Mouse (Mus musculus) liver, embryonic 14.5 days (tissue): ENCODE results near the gene Tmppe. TPM values are rescaled to one million over a fixed set of nuclear protein-coding genes. Genes with fewer than 3 reads are reported as not detected.

Experiments used
- ATAC-seq: fragments of 200-750 bp; cut with Nextera tagmentation; 2 replicates; pipeline ENCODE4 v1.8.0; 2017; ENCODE audit warnings: moderate number of reproducible peaks, mild to moderate bottlenecking, moderate library complexity; ENCODE audit not compliant: insufficient read depth
- DNase-seq, 3 experiments: peaks; one replicate each; pipeline ENCODE4 v3.0.0-alpha.2; 2012 to 2013; ENCODE audit warnings: low read depth in 3 of 3, low spot score in 3 of 3
- H3K27ac ChIP-seq: fragments of 300-500 bp; sonication (generic); 2 replicates; pipeline ENCODE4 v1.5.1; 2014; ENCODE audit warnings: moderate library complexity, mild to moderate bottlenecking, control low read depth, inconsistent platforms
- H3K27me3 ChIP-seq: fragments of 300-500 bp; sonication (generic); 2 replicates; pipeline ENCODE4 v1.6.1; 2014; ENCODE audit warnings: mild to moderate bottlenecking, low read length, moderate library complexity; ENCODE audit not compliant: control insufficient read depth, insufficient read depth
- H3K36me3 ChIP-seq: fragments of 300-500 bp; sonication (generic); replicated peaks from 2 replicates; pipeline ENCODE4 v1.6.1; 2014; ENCODE audit warnings: low read depth; ENCODE audit not compliant: control insufficient read depth, insufficient read depth
- H3K4me1 ChIP-seq, 2 experiments: fragments of 200-500 bp in 1 of 2; fragments of 300-500 bp in 1 of 2; sonication (generic) in 1 of 2; replicated peaks; 2 replicates each; pipeline ENCODE4 v1.6.1; 2012 to 2014; ENCODE audit warnings: antibody characterized with exemption in 1 of 2, inconsistent platforms in 1 of 2, low read length in 1 of 2; ENCODE audit not compliant: control insufficient read depth in 2 of 2, insufficient read depth in 2 of 2
- H3K4me2 ChIP-seq: fragments of 300-500 bp; sonication (generic); 2 replicates; pipeline ENCODE4 v1.6.1; 2014; ENCODE audit warnings: low read depth, mild to moderate bottlenecking, control low read depth, moderate library complexity
- H3K4me3 ChIP-seq, 2 experiments: fragments of 200-500 bp in 1 of 2; fragments of 300-500 bp in 1 of 2; sonication (generic) in 1 of 2; 2 replicates each; pipeline ENCODE4 v1.5.1; 2012 to 2014; ENCODE audit warnings: low read depth in 2 of 2, low read length in 2 of 2, mild to moderate bottlenecking in 2 of 2, control low read depth in 1 of 2, inconsistent platforms in 1 of 2, moderate library complexity in 1 of 2; ENCODE audit not compliant: insufficient read depth in 1 of 2
- H3K9ac ChIP-seq: fragments of 300-500 bp; sonication (generic); replicated peaks from 2 replicates; pipeline ENCODE4 v1.6.1; 2014; ENCODE audit warnings: mild to moderate bottlenecking, control low read depth, moderate library complexity
- H3K9me3 ChIP-seq: fragments of 300-500 bp; sonication (generic); 2 replicates; pipeline ENCODE4 v1.6.1; 2016; ENCODE audit warnings: low read length, mixed read lengths; ENCODE audit not compliant: control insufficient read depth
- CTCF ChIP-seq: IDR thresholded peaks from 2 replicates; pipeline ENCODE4 v1.5.1; 2016; ENCODE audit warnings: antibody characterized with exemption, low read depth, control low read depth
- EP300 ChIP-seq: IDR thresholded peaks from 2 replicates; pipeline ENCODE4 v1.6.1; 2016; ENCODE audit warnings: antibody characterized with exemption, low read depth
- WGBS: fragments of 180-500 bp; shearing (Covaris S2); extraction: QIAGEN DNeasy Blood & Tissue Kit; methylation state at CpG from one replicate; pipeline ENCODE4 v1.1.7; 2014; ENCODE audit not compliant: insufficient replicate concordance; 5-methylcytosine and 5-hydroxymethylcytosine counted together
- polyA plus RNA-seq, 2 experiments: library from polyadenylated mRNA; depleted of rRNA in 1 of 2; stranded (reverse) in 1 of 2; unstranded in 1 of 2; fragments of >200 nt; fragmentation: Nextera tagmentation in 1 of 2; extraction: Ambion mirVana in 1 of 2; gene quantifications; 2 replicates each; pipeline versions ENCODE4 v1.2.1 to v1.2.3; 2012 to 2014

The Tmppe gene
- polyA plus RNA-seq, 2 experiments = 0.36 to 1.2 TPM

GRCm38 (mm10) chr9:114394677-114395076 lies 6.2 kb upstream of the Tmppe start:
- TF ChIP-seq CTCF = no peak
- no peak for TF ChIP-seq EP300
- Histone ChIP-seq H3K36me3 (no peaks in the 10 kb centered on the region), H3K4me2 (no peak overlapping the region), H3K9me3 (no peaks in the 10 kb centered on the region), H3K9ac (no peak overlapping the region), H3K27me3 (no peaks in the 10 kb centered on the region), H3K4me3 (no peak overlapping the region), H3K4me1 (peaks cover 11 to 15% of the 10 kb centered on the region in 2 experiments; a peak in 3 of 4 replicates), H3K27ac (no peak overlapping the region)
- no peak for DNase-seq
- ATAC-seq = no peak
- 40% methylated on average over 8 of the region's 8 CpGs for WGBS

- WGBS = 59% methylated on average over 4 of the region's 4 CpGs
- Histone ChIP-seq H3K4me1 (peaks cover 11 to 15% of the 10 kb centered on the region in 2 experiments; a peak in 3 of 4 replicates), H3K27ac (no peak overlapping the region), H3K9ac (no peak overlapping the region), H3K4me2 (no peak overlapping the region), H3K4me3 (no peak overlapping the region), H3K36me3 (no peaks in the 10 kb centered on the region), H3K27me3 (no peaks in the 10 kb centered on the region), H3K9me3 (no peaks in the 10 kb centered on the region)
- ATAC-seq (0 out of 2 replicates have a peak, but pooled peaks have one; percentile 29), DNase-seq (no peak)
- no peak for TF ChIP-seq CTCF
- no peak for TF ChIP-seq EP300
These were observed 5.6 kb upstream of the Tmppe start for GRCm38 (mm10) chr9:114395258-114395657.

- ATAC-seq (peak; percentile 63), DNase-seq (peak in 1 of 3 experiments; percentile 42)
- H3K9ac ChIP-seq = no peak overlapping the region
- no peaks in the 10 kb centered on the region for H3K9me3 ChIP-seq
- no peaks in the 10 kb centered on the region for H3K27me3 ChIP-seq
- 38% methylated on average over 12 of the region's 12 CpGs for WGBS
- H3K36me3 ChIP-seq = no peaks in the 10 kb centered on the region
- H3K4me2 ChIP-seq = no peak overlapping the region
- TF ChIP-seq EP300 (0 out of 2 replicates have a peak, but pooled peaks have one; percentile 13), CTCF (no peak)
- H3K4me1 ChIP-seq = peaks cover 13 to 23% of the 10 kb centered on the region in 2 experiments
- H3K27ac ChIP-seq = no peak overlapping the region
- H3K4me3 ChIP-seq = no peak overlapping the region
These were observed 1.2 kb upstream of the Tmppe start for GRCm38 (mm10) chr9:114399680-114400079.

GRCm38 (mm10) chr9:114400588-114400948 lies 337 bp upstream of the Tmppe start:
- WGBS = 10% methylated on average over 5 of the region's 5 CpGs
- H3K9ac ChIP-seq = peak overlapping the region; percentile 81
- H3K4me1 ChIP-seq = peaks cover 5 to 14% of the 10 kb centered on the region in 2 experiments; a peak in 3 of 4 replicates
- H3K4me2 ChIP-seq = peak overlapping the region; percentile 80
- no peak for TF ChIP-seq EP300
- TF ChIP-seq CTCF = no peak
- H3K9me3 ChIP-seq = no peaks in the 10 kb centered on the region
- H3K4me3 ChIP-seq = peak overlapping the region; percentile 66 to 87
- DNase-seq (no peak), ATAC-seq (peak; percentile 29)
- H3K27me3 ChIP-seq = no peaks in the 10 kb centered on the region
- no peak overlapping the region for H3K27ac ChIP-seq
- H3K36me3 ChIP-seq = peaks cover 3% of the 10 kb centered on the region

GRCm38 (mm10) chr9:114401685-114402080 lies 778 bp downstream of the Tmppe start:
- Histone ChIP-seq H3K27ac (no peak overlapping the region), H3K9me3 (no peaks in the 10 kb centered on the region), H3K4me2 (peak overlapping the region; percentile 80), H3K9ac (peak overlapping the region; percentile 81), H3K36me3 (peaks cover 5% of the 10 kb centered on the region), H3K4me3 (peak overlapping the region; percentile 66 to 87), H3K4me1 (peaks cover 5 to 14% of the 10 kb centered on the region in 2 experiments; a peak in 3 of 4 replicates), H3K27me3 (no peaks in the 10 kb centered on the region)
- peak; percentile 50 for TF ChIP-seq CTCF
- TF ChIP-seq EP300 = no peak
- DNase-seq (peak in 1 of 3 experiments; percentile 32), ATAC-seq (peak; percentile 3; the same call in 1 of the 2 replicates)
- WGBS = 2% methylated on average over 16 of the region's 16 CpGs
